ENCODE assay signal across 21 mouse cellular contexts in genomic region chr2:160770871-160771270, GRCm38 (mm10). TPM values are rescaled to one million over a fixed set of nuclear protein-coding genes. Genes with fewer than 3 reads are reported as not detected.
DNase-seq lines count a peak whose midpoint lies in the region; ATAC-seq and TF ChIP-seq lines count a peak whose summit lies in the region.
"Had no signal": no experiment of that assay in that cellular context is flagged by ENCODE, and none has a peak within 500 bp of the region (broad histone marks: within the 10 kb centered on the region; RNA-seq: fewer than 3 reads in every experiment).

No protein-coding gene starts in this region.

- H3K36me3 ChIP-seq in forebrain, postnatal 0 days (ENCODE audit: insufficient read depth) = peaks cover 9% of the 10 kb centered on the region
- no peaks in the 10 kb centered on the region; the same call in 1 of the 2 replicates for H3K36me3 ChIP-seq in forebrain, embryonic 11.5 days (ENCODE audit: control insufficient read depth, insufficient read depth, low read length)
- H3K36me3 ChIP-seq in midbrain, embryonic 11.5 days (ENCODE audit: control insufficient read depth, insufficient read depth, low read length) = no peaks in the 10 kb centered on the region
- H3K36me3 ChIP-seq in midbrain, embryonic 16.5 days (ENCODE audit: control insufficient read depth, insufficient read depth, low read length) = no peaks in the 10 kb centered on the region; the same call in 1 of the 2 replicates
- H3K36me3 ChIP-seq: heart, embryonic 15.5 days; intestine, embryonic 15.5 days had no signal

- no peak overlapping the region for H3K4me3 ChIP-seq in forebrain, postnatal 0 days (ENCODE audit: low read depth, low read length)
- no peak overlapping the region for H3K4me3 ChIP-seq in forebrain, embryonic 11.5 days (ENCODE audit: low read depth, low read length)
- H3K4me3 ChIP-seq in midbrain, embryonic 11.5 days (ENCODE audit: low read depth, low read length) = no peak overlapping the region
- no peak overlapping the region for H3K4me3 ChIP-seq in midbrain, embryonic 16.5 days (ENCODE audit: low read depth, low read length)
- H3K4me3 ChIP-seq: embryonic facial prominence, embryonic 15.5 days; erythroblast, embryonic 14.5 days; forebrain, embryonic 10.5 days; heart, adult 2 months; heart, embryonic 15.5 days; hindbrain, embryonic 10.5 days; intestine, embryonic 15.5 days had no signal

- no peak overlapping the region for H3K9ac ChIP-seq in forebrain, postnatal 0 days
- no peak overlapping the region for H3K9ac ChIP-seq in forebrain, embryonic 11.5 days (ENCODE audit: low read length)
- H3K9ac ChIP-seq in midbrain, embryonic 11.5 days (ENCODE audit: low read length) = no peak overlapping the region
- no peak overlapping the region for H3K9ac ChIP-seq in midbrain, embryonic 16.5 days (ENCODE audit: low read depth, low read length)
- H3K9ac ChIP-seq: embryonic facial prominence, embryonic 15.5 days; heart, embryonic 15.5 days; hindbrain, embryonic 14.5 days; intestine, embryonic 15.5 days had no signal

- peak; percentile 19; the same call in 1 of the 2 replicates for ATAC-seq in forebrain, postnatal 0 days
- ATAC-seq in forebrain, embryonic 11.5 days (replicated peaks; ENCODE audit: low FRiP score) = no peak
- no peak for ATAC-seq in midbrain, embryonic 11.5 days (ENCODE audit: low FRiP score)
- no peak for ATAC-seq in midbrain, embryonic 16.5 days
- ATAC-seq: intestine, embryonic 15.5 days had no signal

- no peaks in the 10 kb centered on the region for H3K4me1 ChIP-seq in forebrain, postnatal 0 days (ENCODE audit: insufficient read depth)
- H3K4me1 ChIP-seq in forebrain, embryonic 11.5 days (replicated peaks; ENCODE audit: control insufficient read depth, insufficient read depth, low read length) = no peaks in the 10 kb centered on the region
- H3K4me1 ChIP-seq in midbrain, embryonic 11.5 days (ENCODE audit: control insufficient read depth, insufficient read depth, low read length) = no peaks in the 10 kb centered on the region
- H3K4me1 ChIP-seq in midbrain, embryonic 16.5 days (ENCODE audit: control insufficient read depth, insufficient read depth, low read length) = 0 out of 2 replicates have a peak, but pooled peaks cover 3% of the 10 kb centered on the region
- H3K4me1 ChIP-seq: embryonic facial prominence, embryonic 15.5 days; intestine, embryonic 15.5 days had no signal

- WGBS in forebrain, postnatal 0 days = 91% methylated on average over 1 of the region's 1 CpGs
- 84% methylated on average over 1 of the region's 1 CpGs for WGBS in forebrain, embryonic 11.5 days
- 94% methylated on average over 1 of the region's 1 CpGs for WGBS in midbrain, embryonic 11.5 days
- 87% methylated on average over 1 of the region's 1 CpGs for WGBS in midbrain, embryonic 16.5 days

- H3K4me2 ChIP-seq in forebrain, postnatal 0 days (ENCODE audit: low read depth) = no peak overlapping the region
- H3K4me2 ChIP-seq in forebrain, embryonic 11.5 days (ENCODE audit: low read depth, low read length, severe bottlenecking) = no peak overlapping the region
- no peak overlapping the region for H3K4me2 ChIP-seq in midbrain, embryonic 11.5 days
- H3K4me2 ChIP-seq in midbrain, embryonic 16.5 days (ENCODE audit: low read length) = no peak overlapping the region
- H3K4me2 ChIP-seq: embryonic facial prominence, embryonic 15.5 days; heart, embryonic 11.5 days; heart, embryonic 15.5 days; hindbrain, embryonic 14.5 days; intestine, embryonic 15.5 days had no signal

- no peaks in the 10 kb centered on the region for H3K27me3 ChIP-seq in forebrain, postnatal 0 days (ENCODE audit: insufficient read depth, low read length)
- H3K27me3 ChIP-seq in forebrain, embryonic 11.5 days (ENCODE audit: control insufficient read depth, insufficient read depth, low read length) = no peaks in the 10 kb centered on the region
- H3K27me3 ChIP-seq in midbrain, embryonic 11.5 days (ENCODE audit: control insufficient read depth, insufficient read depth, low read length) = no peaks in the 10 kb centered on the region
- no peaks in the 10 kb centered on the region for H3K27me3 ChIP-seq in midbrain, embryonic 16.5 days (ENCODE audit: control insufficient read depth, insufficient read depth, low read depth, low read length)
- H3K27me3 ChIP-seq: embryonic facial prominence, embryonic 15.5 days; heart, embryonic 15.5 days; intestine, embryonic 15.5 days had no signal

- H3K9me3 ChIP-seq in forebrain, postnatal 0 days (ENCODE audit: low read length) = no peaks in the 10 kb centered on the region
- H3K9me3 ChIP-seq in forebrain, embryonic 11.5 days (ENCODE audit: control insufficient read depth, low read length) = no peaks in the 10 kb centered on the region
- H3K9me3 ChIP-seq in midbrain, embryonic 11.5 days (ENCODE audit: control insufficient read depth, low read length) = no peaks in the 10 kb centered on the region
- H3K9me3 ChIP-seq in midbrain, embryonic 16.5 days (replicated peaks; ENCODE audit: control insufficient read depth, low read length, poor library complexity, severe bottlenecking) = no peaks in the 10 kb centered on the region
- H3K9me3 ChIP-seq: embryonic facial prominence, embryonic 15.5 days; forebrain, embryonic 10.5 days; heart, embryonic 15.5 days; hindbrain, embryonic 10.5 days; intestine, embryonic 15.5 days had no signal

- H3K27ac ChIP-seq in forebrain, postnatal 0 days (ENCODE audit: low read depth, low read length) = no peak overlapping the region
- H3K27ac ChIP-seq in forebrain, embryonic 11.5 days (ENCODE audit: low read depth, low read length) = no peak overlapping the region
- no peak overlapping the region for H3K27ac ChIP-seq in midbrain, embryonic 11.5 days (ENCODE audit: low read depth, low read length)
- no peak overlapping the region for H3K27ac ChIP-seq in midbrain, embryonic 16.5 days (ENCODE audit: low read length)
- H3K27ac ChIP-seq: embryonic facial prominence, embryonic 15.5 days; forebrain, embryonic 10.5 days; heart, adult 2 months; heart, embryonic 15.5 days; hindbrain, embryonic 10.5 days; hindbrain, embryonic 14.5 days; intestine, embryonic 15.5 days had no signal

- TF ChIP-seq CTCF in forebrain, postnatal 0 days (IDR thresholded peaks at IDR 0.05; ENCODE audit: low read depth) = no peak

- DNase-seq in forebrain, postnatal 0 days = peak; percentile 39
- no peak for DNase-seq in forebrain, embryonic 11.5 days (ENCODE audit: low spot score)
- DNase-seq in layer of hippocampus, adult 11-12 months (ENCODE audit: low spot score) = peak; percentile 48
- DNase-seq in layer of hippocampus, adult 9-10 months (ENCODE audit: low spot score) = no peak
- peak; percentile 62 for DNase-seq in midbrain, embryonic 11.5 days (ENCODE audit: low spot score, missing footprints)
- DNase-seq: adrenal gland, adult 2 months; adrenal gland, postnatal 25 days; cerebellum, adult 11 months; cerebellum, adult 8-10 months; embryo, embryonic 11 days; heart, postnatal 14 days had no signal

RNA-seq across cellular contexts. Expression of gene Plcg1, which starts 39.8 kb away (rescaled TPM):
- 119 and 139 TPM in 2 replicates for total RNA-seq in forebrain, postnatal 0 days (2014; rRNA removed)
- polyA plus RNA-seq in forebrain, postnatal 0 days (2015; fragmentation: Nextera tagmentation; extraction: Ambion mirVana) = 36.9 and 48.2 TPM in 2 replicates
- polyA plus RNA-seq in forebrain, embryonic 11.5 days (2014; fragmentation: Nextera tagmentation; extraction: Ambion mirVana) = 80.7 and 80.8 TPM in 2 replicates
- polyA plus RNA-seq in midbrain, embryonic 11.5 days (2014; fragmentation: Nextera tagmentation; extraction: Ambion mirVana) = 64.0 and 65.3 TPM in 2 replicates
- polyA plus RNA-seq in midbrain, embryonic 16.5 days (2015; fragmentation: Nextera tagmentation; extraction: Ambion mirVana) = 52.1 and 57.3 TPM in 2 replicates

Comparison
In these comparisons a context has a peak if more than half of its experiments do, and no peak if none do; other contexts are left out.
1. DNase-seq: peak in forebrain, postnatal 0 days (single experiment), layer of hippocampus, adult 11-12 months (single experiment) and midbrain, embryonic 11.5 days (single experiment); none in forebrain, embryonic 11.5 days (single experiment) and layer of hippocampus, adult 9-10 months (single experiment).